Mouse (Mus musculus): ENCODE results near the gene Gm4981.

GRCm38 (mm10) chr10:58205986-58206385 lies 30.5 kb downstream of the Gm4981 start:
- TF ChIP-seq CTCF (IDR thresholded peaks at IDR 0.05) (no peak), EP300 (IDR thresholded peaks at IDR 0.05; ENCODE audit: insufficient read depth, low read depth, low read length) (no peak), POLR2A (IDR thresholded peaks at IDR 0.05; ENCODE audit: insufficient read depth, low read depth, low read length) (no peak)
